Mouse (Mus musculus): Measurements from ENCODE around the gene Crtam.
A peak's percentile ranks its signal among the peaks of the same experiment; 100 is the strongest.

The Crtam gene

DNA sequence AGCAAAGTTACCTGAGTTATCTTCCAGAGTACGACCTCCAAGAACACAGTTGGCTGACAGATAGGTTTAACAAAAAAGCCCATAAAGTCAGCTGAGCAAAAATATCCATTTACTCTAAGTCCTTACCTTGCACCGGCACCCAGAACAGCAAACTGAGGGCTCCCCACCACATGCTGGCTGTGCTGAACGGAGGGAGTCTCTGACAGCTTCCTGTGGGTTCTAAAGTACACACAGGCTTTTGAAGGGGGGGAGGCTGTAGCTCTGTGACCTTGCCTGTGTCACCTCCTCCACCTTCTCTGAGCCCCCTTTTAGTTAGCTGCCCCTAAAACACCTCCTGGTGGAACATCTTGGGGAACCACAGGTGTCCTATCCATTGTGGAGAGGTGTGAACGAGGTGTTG is at the start of gene Crtam:
Gene Crtam, minus strand, starts transcription at position 214 of the 400 bp plus-strand sequence.
- DNase-seq (ENCODE audit: low spot score in 2 of 2), result no peak

DNA sequence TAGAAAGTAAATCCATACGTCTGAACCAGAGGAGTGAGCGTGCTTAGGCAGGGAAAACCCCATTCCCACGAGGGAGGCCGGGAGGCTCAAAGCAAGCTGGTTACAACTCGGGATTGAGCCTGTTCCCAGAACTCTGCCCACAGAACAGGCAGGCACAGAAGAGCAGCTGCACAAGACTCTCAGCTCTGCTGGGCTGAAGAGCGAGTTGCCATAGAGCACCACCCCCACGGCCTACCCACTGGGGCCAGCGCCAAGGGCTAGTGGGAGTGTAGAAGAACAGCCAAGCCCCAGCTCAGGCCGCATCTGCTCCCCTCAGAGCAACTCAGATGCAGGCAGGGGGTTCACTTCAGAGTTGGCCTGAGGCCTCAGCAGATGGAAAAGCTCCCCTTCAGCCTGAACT is 49.7 kb upstream of the Crtam start:
- peak; percentile 49 to 77 for DNase-seq (ENCODE audit: low spot score in 2 of 2)

DNA sequence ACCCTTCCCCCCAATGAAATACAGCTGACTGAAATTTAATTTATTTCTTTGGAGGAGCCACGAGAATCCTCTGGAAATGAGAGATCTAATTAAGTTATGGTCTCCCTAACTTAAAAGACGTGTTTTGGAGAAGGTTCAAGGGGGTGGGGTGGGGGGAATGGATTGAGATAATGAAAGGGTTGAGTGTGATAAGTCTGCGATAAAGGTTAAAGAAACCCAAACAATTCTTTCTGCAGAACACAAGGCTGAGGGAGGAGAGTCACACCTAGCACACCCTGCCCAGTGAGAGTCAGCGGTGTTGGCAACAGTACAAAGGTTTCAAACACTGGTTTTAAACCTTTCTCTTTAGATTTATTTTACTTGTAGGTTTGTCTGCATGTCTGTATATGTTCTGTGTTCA is 49.0 kb upstream of the Crtam start:
- no peak for DNase-seq (ENCODE audit: low spot score in 2 of 2)

DNA sequence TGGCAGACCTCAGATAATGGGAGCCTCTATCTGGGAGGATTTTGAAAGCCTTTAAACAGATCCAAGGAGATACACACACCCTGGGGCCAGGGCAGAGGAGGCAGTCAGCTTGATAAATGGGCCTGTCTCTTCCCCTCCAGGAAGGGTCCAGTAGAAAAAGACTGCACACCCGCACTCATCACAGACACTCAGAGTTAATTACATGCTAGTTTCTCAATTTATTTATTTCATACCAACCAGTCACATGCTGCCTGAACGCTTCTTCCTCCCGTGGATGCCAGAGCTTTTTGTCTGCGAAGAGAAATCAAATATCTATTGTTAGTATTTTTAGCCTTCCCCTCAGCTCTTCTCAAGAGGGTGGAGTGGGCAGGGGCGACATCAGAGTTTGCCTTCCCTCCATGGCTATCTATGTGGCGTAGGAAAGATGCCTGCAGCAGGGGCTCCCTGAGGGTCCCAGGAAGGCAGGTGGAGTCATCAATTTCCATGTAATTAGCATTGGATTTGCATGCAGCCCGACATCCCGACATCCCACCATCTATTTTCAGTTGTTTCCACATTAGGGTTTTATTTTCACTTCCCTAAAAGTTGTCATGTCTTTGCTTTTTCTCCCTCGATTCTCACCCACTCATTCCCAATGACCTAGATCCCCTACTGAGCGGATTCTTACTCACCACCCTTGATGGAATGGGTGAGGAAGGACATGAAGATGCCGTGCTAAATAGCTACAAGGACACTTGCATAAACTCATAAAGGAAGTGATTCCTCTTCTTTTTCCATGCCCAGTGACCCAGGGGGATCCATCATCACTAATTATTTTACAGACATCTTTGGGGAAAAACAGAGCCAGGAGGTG is 46.9 kb upstream of the Crtam start:
- no peak for DNase-seq (ENCODE audit: low spot score in 2 of 2)

DNA sequence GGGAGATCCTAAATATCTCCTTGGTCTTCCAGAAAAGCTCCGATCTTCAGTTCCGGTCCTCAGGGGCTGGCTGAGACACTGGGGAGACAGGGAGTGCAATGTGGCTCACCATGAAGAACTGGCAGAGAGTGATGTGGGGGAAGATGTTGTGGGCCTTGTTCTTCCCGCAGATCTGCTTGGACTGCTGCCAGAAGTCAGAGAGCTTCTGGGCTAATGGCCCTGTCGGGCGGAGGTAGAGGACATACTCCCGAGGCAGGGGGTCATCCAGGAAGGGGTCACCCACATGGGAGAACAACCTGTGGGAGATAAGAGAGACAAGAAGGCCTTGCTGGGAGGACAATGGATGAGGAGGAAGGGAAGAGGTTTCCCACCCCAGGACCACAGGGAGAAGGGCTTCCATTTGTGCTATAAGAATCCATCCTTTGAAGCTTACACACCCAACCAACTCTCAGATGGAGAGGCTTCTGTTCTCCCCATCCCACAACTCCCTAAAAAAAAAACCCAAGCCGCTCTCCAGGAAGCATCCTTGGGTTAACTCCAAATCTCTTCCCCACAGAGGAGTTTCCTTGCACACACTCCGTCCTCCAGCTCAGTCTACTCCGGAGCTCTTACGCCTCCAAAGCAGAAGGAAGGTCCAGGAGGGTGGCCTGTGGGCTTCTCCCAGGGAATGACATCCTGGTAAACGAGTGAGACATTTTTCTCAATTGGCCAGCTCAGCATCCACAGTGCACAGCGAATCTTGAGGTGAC is 46.1 kb upstream of the Crtam start:
- DNase-seq (ENCODE audit: low spot score in 2 of 2), result no peak

DNA sequence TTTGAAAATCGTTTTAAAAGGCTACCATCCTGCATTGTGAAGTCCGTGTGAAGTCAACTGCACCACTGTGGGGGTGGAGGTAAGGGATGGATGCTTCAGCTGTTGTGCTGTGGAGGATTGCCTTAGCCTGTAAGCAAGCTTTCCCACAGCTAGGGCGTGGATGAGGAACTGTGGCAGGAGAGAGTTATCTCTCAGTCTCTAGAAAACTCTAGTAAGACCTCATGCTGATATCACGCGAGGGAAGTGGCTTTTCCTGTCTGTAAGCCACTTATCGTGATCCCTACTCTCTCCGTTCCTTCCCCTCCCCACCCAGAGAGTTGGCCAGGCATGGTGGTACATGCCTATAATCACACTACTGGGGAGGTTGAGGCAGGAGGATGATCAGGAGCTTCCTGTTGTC is 44.9 kb upstream of the Crtam start:
- no peak for DNase-seq (ENCODE audit: low spot score in 2 of 2)

DNA sequence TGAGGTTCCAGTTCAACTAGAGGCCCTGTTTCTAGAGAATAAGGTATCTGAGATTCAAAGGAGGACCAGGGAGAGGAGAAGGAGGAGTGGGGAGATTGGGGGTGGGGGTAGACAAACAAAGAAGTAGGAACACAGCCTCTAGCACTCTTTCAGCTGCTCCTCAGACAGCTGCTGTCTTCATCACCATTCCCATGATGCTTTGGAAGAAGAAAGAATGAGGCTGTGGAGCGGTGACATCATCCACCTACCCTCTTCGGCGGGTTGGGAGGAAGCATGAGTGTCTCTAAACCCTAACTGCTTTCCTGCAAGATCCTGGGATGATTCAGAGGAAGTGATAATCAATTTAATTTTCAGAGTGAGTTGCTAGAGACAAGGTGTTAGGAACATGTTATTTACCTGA is 44.4 kb upstream of the Crtam start:
- DNase-seq (ENCODE audit: low spot score in 2 of 2), result no peak

DNA sequence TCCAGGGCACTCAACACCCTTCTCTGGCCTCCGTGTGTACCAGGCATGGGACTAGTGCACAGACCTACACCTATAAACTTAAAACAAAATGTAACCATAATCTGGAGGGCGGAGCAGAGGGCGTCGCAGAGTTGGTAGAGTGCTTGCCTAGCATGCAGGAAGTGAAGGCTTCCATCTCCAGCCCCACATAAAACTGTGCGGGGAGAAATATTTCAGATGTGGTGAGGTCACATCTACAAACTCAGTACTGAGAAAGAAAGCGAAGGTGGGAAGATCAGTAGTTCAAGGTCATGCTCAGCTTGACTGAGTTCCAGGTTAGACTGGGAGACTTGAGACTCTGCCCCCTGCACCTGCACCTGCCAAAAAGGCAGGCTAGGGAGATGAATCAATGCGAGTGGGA is 43.8 kb upstream of the Crtam start:
- DNase-seq (ENCODE audit: low spot score in 2 of 2), result no peak

DNA sequence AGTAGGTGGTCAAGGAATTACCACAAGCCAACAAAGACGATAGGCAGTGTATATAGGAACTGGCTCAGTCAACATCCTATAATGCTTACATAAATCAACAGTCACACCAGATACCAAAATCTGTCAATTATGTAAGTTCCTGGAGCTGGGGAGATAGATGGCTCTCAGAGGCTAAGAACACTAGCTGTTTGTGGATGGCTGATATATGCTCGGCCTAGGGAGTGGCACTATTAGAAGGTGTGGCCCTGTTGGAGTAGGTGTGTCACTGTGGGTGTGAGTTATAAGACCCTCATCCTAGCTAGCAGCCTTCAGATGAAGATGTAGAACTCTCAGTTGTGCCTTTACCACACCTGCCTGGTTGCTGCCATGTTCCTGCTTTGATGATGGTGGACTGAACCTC is 43.2 kb upstream of the Crtam start:
- DNase-seq (ENCODE audit: low spot score in 2 of 2), result no peak

DNA sequence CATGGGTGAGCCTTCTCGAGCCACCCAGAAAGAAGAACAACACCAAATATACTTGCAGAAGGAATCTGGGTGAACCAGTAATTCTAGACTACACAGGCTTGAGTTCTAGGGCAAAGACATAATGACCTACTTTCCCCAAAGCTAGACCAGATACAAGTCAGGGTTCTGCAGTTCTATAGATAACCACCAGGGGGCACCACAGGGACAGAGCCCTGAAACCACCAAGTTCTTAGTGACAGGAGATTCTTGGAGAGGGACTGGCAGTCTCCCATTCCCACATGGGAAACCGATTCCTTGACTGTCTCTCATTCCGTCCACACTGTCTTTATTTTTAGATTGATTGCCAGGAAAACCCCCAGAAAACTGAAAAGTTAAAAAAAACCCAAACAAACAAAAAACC is 40.2 kb upstream of the Crtam start:
- peak; percentile 90 to 91 for DNase-seq (ENCODE audit: low spot score in 2 of 2)

DNA sequence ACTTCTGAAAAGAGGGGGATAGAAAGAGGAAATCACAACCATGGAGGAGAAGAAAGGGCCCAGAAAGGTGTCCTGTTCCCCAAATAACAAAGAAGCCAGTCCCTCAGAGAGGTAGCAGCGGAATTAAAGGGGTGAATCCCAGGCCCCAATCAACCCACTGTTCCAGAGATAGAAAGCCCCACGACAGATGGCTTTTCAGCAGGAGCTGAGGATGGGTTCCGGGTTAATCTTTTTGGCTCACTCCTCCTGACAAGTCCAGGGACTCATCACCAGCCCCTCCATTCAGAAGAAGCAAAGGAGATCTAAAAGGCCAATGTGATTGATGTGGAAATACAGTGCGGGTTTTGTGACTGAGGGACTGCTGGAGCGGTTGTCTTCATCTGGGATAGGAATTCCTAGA is 39.2 kb upstream of the Crtam start:
- DNase-seq (ENCODE audit: low spot score in 2 of 2), result no peak

DNA sequence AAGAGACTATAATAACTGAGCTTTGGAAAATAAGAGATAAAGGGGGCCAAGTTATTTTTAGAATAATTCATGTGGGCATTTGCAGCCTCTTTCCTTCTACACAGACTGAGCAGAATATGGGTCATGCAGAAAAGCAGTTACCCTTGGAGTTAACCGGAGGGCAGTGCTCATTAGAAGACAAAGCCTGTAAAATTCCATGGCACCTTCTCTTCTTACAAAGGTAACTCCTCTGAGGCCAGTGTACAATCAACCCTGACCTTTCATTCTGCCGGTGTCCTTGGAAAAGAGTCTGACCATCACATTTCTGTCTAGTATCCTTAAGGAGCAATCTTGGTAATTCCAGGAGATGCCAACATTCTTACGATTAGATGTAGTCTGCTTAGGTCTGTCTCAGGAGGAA is 37.0 kb upstream of the Crtam start:
- no peak for DNase-seq (ENCODE audit: low spot score in 2 of 2)

DNA sequence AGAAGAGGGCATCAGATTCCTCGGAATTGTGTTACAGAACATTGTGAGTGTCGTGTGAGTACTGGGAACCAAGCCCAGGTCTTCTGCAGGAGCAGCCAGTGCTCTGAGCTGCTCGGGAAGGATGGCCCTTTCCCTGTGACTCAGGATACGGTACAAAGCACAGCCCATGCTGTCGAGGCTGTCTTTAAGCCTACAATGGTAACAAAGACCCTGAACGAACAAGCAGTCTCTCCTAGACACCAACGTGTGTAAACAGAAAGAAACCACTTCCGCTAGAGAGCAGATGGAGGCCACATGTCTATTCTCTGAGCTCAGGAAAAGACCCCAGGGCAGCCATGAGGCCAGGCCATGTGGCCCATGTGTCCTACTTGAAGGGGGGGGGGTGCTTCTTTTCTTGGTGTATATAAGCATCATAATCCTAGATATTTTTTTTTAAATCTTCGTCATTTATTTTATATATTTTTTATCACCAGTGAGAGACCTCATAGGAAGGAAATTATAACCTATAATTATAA is 33.8 kb upstream of the Crtam start:
- DNase-seq (ENCODE audit: low spot score in 2 of 2), result no peak

DNA sequence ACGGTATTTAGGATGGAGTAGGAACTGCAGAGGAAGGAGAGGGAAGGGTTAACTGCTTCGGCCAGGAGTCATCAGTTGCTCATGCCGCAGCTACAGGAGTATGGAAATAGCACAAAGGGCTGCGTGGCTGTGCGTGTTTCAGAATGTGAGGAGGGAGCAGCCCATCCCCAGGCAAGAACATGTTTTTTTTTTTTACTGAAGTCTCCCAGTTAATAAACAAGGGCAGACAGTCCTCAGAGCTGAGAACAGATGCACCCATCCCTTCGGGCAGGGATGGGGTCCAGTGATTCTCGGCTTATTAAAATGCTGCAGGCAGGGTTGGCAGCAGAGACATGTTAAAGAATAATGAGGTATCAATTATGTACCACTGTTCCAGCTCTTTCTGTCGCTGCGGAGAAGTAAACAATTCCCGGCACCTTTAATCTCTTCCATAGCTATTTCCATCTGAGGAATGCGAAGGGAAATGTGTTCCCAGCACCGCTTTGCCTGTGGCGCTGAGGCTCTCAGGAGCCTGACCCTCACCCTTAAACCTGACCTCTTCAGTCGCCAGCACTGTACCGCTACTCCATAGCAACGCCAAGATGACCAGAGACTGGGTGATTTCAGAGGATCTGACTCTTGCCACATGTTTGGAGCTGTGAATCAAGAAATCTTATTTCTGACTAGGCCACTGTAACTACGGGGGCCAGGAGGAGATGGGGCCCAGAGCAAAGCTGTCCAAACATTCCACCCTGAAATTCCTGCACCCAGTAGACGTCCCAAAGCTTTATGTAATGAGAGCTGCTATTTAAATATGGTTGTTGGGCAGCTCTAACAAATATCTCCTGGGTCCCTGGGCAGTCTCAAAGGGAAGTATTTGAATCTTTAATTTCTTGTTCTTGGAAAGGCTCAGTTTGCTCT is 27.4 kb upstream of the Crtam start:
- no peak for DNase-seq (ENCODE audit: low spot score in 2 of 2)

DNA sequence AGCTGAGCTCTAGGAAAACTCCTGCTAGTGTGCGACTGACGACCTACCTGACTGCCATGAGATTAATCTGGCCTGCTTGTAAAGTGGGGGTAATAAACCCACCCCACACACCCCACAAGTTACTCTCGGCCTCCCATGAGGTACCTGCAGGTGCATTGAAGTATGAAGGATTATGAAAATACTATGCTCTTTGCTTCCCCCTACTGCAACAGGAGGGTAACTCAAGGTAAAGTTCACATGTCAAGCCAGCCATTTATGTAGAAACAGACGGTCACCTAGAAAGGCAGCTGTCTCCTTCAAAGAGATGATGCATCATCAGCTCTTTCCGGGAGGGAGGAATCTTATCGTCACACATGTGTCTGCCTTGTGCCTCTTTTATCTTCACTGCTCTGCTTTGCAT is 25.4 kb upstream of the Crtam start:
- DNase-seq (ENCODE audit: low spot score in 2 of 2), result no peak

DNA sequence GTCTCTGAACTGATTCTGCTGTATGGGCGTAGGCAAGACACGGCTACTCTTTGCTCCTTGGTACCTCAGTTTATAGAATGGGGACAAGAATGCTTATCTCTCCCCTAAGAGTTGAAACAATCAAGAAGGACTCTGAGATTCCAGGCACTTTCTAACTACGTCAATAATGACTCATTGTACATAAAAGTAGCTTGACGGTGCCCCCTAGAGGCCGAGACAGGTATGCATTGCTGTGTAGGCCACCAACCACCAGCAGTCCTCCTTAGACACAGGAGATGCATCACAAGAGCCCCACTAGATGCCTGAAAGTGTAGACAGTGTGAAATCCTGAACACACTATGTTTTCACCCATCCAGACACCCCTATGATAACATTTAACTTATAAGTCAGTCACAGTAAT is 24.0 kb upstream of the Crtam start:
- peak; percentile 55 to 56 for DNase-seq (ENCODE audit: low spot score in 2 of 2)

DNA sequence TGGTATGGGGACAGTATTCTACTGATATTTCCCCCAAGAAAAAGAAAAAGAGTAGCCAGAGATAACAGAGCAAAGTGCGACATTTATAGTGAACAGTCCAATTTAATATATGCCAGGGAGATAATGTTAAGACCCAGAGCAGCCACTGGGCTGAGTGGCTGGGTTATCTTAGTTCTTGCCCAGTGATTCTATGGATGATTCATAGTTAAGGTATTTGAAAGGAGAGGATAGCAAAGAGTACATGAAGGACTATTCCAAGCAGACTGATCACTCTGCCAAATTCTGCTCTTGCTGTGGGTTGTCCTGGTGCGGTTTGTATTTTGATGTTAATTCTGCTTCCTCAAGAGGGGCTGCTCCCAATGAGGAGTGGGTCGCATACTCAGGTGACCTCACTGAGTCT is 17.3 kb upstream of the Crtam start:
- DNase-seq (ENCODE audit: low spot score in 2 of 2), result no peak

DNA sequence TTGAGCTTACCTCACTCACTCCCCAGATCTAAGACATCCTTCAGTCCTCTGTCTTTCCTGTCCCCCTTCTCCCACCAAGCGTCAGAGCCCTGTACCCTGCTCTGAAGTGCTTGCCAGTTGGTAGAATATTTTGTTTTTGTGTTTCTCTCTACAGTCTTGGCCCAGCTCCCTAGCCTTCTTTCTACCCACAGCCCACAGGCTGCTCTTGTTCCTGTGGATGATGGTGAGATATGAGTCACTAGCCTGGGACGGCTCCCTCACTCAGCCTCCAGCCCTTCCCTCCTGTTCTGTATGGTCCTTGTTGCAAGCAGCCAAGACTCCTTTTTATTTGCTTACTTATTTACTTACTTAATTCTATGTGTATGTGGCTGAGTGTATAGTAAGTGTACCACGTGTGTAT is 16.1 kb upstream of the Crtam start:
- no peak for DNase-seq (ENCODE audit: low spot score in 2 of 2)

DNA sequence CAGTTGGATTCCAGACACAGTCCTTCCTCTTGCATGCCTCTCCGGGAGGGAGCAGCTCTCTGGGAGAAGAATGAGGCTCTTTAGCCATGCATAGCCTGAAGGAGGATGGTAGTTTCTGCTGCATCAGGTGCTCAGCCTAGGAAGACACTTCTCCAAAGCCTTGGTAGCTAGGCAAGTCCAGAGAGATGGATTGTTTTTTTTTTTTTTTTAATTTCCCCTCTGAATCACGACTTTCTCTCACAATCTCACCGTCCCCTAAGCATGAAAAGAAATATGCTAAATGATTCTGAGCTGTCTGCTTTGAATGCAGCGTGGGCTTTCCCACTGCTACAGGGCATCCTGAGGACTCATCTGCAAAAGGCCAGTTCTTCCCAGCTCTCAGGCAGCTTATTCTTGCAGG is 10.1 kb upstream of the Crtam start:
- no peak for DNase-seq (ENCODE audit: low spot score in 2 of 2)

DNA sequence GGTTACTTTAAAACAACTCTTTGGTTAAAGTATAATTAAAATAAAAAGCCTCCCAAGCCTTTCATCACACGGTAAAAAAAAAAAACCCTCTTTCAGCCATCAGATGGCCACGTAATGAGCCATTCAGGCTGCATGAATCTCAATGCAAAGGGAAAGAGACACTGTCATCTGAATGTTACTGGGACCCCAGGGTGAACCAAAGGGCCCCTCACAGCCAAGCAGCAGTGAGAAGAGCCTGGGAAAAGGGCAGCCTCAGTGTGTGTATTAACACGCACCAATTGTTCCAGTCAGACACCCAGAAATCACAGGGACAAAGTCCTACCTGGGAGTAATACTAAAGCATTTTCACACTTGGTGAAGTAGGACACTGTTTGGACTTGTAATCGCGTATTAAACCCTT is 8.0 kb upstream of the Crtam start:
- no peak for DNase-seq (ENCODE audit: low spot score in 2 of 2)

DNA sequence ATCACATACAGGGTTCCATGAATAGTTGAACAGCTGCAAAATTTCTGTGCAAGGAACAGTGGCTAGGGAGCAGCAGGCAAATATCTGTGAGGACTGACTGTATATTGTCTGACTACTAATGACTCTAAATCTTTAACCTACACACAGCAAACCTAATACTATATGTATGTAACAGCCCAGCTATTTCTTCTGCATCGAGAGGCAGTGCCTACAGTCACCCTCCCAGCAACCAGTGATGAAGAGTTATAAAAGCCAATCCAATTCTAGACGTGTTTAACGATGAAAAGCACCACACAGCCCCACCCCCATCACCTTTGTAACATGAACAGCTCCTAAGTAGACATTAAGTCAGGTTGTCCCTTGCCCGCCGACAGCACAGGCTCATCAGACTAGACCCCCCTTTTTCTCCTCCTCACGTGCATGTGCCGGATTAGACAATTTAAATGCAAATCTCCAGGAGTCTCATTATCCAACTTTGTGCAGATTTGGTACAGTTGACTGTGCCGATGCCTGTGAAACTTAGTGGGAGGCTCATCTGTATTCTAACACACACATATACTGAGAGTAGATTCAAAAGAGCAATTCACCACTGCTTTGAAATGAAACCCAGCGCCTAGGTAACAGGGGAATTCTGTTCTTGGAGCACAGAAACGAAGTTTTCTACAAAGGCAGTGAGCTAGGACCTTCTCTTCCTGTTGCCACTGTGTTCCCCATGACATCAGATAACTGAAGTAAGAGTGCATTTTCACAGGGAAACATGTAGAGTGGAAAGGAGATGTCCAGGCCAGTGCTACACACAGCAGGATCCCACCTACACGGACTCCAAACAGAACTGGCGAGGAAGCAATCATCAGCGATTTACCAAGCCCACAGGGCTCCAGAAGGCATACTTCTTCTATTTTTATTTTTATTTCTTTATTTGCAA is 7.3 kb upstream of the Crtam start:
- no peak for DNase-seq (ENCODE audit: low spot score in 2 of 2)

Data from frontal cortex, postnatal 25 days (tissue).